Mouse (Mus musculus) fat pad, adult 2 months (tissue): ENCODE measurements at regions not wholly inside any gene's neighbourhood (a gene's known extent, or its start where the extent isn't known, plus 50 kb on each side); places are given as distances from the start of the nearest gene placed in this dataset.
"Not testable (repeated sequence)": the region's sequence is repeated elsewhere in the genome, so short reads cannot be mapped to it uniquely, and the experiment has no call there.

Experiments used
- DNase-seq: peaks from one replicate; pipeline ENCODE4 v3.0.0-alpha.2; 2011; ENCODE audit warnings: low read depth, low spot score; ENCODE audit errors: extremely low read depth

DNA sequence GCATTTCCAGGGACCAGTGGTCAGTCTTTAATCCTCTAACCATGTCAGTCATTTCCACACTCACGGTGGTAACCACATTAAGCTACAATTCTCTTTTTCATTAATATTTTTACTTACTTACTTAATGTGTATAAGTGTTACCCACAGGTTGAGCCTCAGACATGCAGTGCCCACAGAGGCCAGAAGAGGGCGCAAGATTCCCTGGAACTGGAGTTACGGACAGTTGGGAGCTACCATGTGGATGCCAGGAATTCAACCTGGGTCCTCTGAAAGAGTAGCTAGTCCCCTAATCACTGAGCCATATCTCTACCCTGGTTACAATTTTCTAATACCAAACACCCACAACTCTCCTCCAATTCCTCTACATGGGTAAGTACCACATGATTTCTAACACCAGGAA lies 420.5 kb downstream of the Lrig3 start:
- DNase-seq: no peak

DNA sequence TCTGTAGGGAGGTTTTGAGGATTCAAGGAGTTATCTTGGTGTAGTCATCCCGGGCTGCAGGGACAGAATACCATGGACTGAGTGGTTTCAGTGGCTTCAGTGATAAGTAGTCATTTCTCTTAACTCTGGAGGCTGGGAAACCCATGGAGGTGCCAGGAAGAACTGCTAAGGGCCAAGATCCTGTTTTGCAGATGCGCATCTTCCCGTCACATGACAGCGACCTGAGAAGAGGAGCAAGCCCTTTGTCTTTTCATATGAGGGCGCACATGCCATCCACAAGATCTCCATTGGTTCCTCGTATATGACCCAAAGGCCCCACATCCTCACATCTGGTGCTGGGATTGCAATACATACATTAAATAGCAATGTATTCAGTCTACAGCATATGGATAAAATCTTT lies 419.7 kb downstream of the Lrig3 start:
- no peak for DNase-seq

DNA sequence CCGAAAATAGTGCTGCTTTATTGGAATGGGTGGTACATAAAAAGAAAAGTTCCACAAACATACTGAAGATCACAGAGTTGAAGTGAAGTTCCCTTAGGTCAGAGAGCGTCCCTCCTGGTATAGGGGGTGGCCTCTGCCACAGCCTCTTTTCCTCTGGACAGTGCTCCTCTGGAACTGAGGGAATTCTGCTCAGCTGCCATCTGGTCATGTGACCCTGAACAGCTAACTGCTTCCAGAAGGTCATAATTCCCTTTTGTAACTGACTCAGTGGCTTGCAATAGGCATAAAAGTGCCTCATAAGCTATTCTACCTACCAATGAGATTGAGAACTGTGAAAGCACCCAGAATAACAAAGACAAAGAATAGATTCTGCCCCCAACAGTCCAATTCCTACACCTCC lies 414.4 kb downstream of the Lrig3 start:
- DNase-seq: no peak

DNA sequence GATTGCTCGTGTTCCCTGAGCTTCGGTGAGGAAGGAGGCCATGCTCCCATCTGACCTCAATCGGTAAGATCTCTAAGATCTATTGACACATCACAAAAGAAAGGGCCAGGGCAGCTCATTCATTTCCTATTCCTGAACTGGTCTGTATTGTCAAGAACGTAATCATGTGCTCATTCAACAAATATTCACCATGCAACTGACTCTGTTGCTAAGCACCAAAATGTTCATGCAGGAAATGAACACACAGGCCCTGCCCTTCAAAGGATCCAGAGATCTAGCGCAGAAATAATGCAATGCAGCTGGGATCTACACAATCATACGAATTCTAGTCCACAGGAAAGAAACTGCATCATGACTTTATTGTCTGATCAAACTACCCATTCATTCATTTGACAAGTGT lies 413.3 kb downstream of the Lrig3 start:
- DNase-seq: no peak

DNA sequence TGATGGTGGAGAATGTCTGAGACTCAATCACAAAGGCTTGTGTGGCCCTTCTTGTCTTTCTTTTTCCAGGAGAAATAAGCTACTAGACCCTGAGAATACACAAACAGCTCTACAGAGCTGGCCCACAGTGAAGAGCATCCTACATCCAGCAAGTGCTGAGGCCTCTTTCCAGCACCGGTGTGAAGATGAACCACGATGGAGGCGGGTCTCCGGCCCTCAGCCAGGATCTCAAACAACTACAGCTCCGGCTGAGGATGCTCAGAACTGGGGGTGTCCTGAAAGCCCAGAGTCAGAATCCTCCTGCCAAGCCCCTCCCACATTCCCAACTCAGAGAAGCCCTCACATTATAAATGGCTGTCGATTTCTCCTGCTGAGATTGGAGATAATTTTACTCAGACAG lies 407.9 kb downstream of the Lrig3 start:
- DNase-seq: no peak

DNA sequence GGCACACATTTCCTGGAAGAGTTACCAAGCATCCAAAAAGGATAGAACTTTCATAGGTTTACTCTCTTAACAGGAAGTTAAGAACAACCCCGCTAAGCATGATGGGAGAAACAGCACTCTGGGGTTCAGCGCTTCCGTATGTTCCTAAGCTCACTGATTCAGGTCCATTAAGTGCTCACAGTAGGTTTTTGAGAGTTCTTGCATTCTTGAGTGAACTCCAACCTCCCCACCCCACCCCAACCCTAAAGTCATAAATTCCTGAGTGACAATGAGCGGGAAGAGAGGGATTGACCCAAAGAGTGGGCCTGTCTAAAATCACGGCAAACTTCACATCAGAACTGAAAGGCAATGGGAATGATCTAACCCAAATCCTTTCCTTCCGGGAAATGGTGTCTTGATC lies 405.9 kb downstream of the Lrig3 start:
- DNase-seq: no peak

DNA sequence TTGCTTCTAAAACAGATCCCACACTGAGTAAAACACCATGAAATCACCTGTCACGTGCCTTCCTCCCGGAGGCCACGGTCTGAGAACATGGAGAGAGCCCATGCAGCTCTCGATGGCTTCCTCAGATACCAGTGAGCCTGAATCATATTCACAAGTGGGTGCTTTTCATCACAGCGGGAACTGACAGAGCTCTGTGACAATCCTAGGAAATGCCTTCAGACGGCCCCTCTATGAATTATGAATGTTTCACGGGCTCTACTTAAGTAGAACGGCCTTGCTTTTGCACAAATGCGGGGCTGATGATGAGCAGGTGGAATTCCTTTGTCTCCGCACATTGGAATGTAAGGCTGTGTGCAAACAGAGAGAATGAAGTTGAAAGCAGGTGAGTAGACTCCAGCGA lies 383.1 kb downstream of the Lrig3 start:
- DNase-seq: no peak

DNA sequence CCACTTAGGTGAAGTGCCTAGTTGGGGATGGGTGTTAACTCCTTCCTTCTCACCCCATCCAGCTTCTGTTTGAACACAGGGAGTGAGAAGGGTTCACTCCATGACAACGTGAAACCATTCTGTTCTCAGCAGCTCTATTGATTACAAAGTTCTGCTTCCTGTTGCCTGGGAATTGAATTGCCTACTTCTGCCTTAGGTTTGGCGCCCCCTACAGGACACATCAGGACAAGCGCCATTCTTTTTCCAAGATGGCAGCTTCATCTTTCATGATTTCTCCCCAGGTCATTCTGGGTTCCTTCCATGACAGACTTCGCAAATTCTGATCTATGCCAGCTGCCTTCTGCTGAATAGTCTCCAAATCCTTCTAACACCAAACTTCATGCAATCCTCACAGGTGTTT lies 371.5 kb downstream of the Lrig3 start:
- no peak for DNase-seq

DNA sequence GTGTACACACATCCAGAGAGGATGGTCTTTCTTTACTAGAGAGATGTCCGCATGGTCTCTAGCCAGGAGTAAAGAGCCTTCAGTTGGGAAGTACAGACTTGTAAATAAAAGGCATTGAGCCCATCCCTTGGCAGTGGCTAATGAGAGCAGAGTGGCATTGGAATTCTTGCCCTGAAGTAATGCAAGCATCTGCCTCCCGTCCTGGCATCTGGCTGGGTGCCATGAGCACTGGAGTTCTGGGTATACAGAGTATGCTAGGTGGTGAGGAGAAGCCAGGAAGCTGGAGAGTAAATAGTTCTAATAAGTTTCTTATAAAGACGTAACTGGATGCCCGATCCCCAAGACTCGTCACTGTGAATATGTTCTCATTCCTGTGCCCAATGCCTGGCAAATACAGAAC lies 367.8 kb downstream of the Lrig3 start:
- no peak for DNase-seq

DNA sequence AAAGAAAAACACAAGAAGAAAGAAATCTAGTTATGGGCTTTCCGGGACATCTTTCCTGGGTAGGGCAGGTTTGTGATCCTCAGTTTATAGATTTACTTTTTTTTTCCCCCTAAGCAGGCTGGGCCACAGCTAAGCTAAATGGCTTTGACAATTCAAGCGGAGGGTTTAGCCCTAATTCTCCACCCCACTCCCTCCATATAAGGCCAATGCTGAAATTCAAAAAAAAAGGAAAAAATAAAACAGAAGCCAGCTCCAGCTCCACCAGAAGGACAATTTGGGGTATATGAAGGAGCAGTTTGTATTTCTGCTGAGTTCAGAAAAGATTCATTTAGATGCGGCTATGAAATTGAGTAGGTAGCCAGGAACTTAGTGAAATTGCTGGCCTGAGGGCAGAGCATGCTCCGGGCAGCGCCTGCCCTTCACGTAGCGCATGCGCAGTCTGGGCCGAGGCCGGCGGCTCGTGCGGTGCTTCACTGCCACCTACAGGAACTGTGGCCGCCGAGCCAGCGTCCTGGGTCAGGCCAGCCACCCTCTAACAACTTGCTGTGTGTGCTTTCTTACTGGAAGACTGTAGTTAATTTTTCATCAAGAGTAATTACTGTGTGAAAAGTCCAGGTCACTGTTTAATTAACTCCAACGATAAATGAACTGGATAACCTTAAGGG lies 364.5 kb downstream of the Lrig3 start:
- DNase-seq: no peak

DNA sequence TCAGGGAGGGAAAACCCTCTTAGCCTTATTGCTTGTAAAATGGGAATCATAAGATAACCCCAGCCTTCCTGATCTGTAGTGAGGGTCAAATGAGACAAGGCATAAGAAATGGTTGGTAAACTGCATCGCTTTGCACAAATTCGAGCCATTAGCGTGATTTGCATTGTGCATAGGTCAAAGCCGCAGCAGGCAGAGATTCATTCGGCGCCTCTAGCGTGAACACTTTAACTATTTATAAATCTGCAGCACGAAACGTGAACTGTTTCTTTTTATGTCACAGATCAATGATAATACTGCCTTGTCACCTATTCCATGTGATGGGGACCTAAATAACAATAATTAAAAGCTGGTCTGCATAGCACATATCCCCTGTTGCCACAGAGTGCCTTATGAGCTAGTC lies 354.9 kb downstream of the Lrig3 start:
- DNase-seq: no peak

DNA sequence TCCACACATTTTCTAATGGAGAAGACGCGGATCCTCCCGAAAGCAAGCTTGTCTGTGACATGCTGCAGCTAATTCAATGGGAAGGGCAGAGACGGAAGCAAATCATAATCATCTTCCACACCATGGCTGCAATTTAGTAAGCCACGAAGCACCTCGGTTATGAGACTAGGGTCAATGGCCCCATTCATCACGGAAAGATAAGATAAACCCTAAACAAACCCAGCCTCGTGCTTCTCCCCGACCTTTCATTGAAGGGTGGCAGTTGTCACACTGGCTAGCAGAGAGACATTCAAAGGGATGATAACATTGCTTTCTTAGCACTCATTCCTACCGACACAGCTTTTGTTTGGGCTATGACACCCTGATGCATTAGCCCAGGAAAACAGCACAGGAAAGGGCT lies 353.8 kb downstream of the Lrig3 start:
- DNase-seq: no peak

DNA sequence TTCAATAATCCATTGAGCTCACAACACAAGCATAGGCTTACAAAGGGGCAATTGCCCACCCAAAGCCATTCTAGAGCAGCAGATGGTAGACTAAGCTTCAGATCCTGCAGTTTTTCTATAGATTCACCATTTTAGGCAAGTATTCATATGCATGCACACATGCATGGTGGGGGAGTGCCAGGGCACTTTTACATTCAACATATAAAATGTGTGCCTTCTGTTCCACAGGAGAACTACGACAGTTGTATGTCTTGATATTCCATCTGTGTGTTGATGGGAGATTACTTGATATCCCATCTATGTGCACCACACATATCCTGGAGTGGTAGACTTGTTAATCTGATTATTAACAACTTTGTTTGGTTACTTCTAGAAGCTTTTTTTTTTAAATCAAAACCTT lies 334.0 kb downstream of the Lrig3 start:
- DNase-seq: no peak

DNA sequence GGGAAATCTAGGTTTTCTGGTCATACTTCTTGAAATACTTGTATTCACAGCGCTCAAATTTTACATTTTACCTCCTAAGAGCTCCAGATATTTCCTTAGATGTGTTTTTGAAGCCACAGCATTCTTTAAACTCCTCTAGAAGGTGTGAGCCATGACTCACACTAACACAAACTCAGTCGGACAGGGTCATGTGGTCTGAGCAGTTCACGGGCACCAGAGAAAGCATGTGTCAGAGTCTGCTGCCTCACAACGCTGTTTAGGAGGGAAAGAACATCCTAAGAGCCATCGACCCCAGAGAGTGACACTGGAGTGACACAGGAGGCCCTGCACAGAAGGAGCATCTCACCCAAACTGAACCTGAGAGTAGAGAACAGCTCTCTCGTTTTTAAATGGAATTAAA lies 332.2 kb downstream of the Lrig3 start:
- no peak for DNase-seq

DNA sequence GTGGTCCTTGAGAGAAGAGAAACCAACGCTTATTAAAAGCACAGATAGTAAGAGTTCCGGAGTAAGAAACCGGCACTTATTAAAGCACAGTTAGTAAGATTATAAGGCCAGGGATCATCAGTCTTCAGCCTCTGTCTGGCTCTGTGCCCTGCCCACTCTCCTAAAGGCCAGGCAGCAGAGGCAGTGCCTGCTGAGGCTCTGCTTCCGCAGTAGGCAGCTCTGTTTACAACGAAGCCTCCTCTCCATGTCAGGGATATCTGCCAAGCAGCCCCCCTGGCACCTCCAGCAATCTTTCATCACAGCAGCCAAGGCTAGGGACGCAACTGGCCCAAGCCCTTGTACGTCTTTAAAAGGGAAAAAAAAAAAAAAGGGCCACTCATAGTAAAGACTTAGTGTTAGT lies 329.9 kb downstream of the Lrig3 start:
- no peak for DNase-seq

DNA sequence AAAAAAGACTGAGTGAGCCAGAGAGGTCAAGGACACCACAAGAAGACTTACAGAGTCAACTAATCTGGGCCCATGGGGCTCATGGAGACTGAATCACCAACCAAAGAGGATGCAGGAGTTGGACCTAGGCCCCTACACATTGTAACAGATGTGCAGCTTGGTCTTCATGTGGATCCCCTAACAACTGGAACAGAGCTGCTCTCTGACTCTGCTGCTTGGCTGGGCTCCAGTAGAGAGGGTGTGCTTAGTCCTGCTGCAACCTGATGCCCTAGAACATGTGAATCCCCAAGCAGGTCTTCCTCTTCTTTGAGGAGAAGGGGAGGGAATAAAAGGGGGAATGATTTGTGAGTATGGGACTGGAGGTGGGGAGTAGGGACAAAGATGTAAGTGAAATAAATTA lies 325.8 kb downstream of the Lrig3 start:
- no peak for DNase-seq

DNA sequence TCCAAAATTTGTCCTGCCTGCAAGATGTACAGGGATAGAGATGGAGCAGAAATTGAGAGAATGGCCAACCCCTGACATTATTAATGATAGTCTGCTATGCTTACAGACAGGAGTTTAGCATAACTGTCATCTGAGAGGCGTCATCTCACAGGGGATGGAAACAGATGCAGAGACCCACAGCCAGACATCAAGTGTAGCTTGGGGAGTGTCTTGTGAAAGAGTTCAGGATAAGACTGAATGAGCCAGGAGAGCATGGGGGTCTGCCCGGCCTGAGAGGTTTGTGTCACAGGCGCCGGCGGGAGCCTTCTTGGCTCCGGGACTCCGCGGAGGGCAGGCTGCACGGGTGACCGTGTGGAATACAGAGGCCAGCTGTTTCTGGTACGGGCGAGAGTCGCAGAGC lies 319.1 kb downstream of the Lrig3 start:
- DNase-seq: not testable (repeated sequence)

DNA sequence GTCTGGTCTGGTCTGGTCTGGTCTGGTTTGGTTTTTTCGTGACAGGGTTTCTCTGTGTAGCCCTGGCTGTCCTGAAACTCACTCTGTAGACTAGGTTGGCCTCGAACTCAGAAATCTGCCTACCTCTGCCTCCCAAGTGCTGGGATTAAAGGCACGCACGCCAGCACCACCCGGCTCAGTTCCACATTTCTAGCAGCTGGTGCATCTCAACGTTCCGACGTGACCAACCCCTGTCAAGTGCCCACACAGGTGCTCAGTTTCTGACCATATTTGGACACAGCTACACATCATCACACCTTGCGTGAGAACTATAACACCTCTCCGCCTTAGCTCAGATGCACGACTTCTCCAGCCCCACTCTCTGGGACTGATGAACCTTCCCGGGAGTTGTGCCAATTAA lies 304.4 kb downstream of the Lrig3 start:
- DNase-seq: no peak

DNA sequence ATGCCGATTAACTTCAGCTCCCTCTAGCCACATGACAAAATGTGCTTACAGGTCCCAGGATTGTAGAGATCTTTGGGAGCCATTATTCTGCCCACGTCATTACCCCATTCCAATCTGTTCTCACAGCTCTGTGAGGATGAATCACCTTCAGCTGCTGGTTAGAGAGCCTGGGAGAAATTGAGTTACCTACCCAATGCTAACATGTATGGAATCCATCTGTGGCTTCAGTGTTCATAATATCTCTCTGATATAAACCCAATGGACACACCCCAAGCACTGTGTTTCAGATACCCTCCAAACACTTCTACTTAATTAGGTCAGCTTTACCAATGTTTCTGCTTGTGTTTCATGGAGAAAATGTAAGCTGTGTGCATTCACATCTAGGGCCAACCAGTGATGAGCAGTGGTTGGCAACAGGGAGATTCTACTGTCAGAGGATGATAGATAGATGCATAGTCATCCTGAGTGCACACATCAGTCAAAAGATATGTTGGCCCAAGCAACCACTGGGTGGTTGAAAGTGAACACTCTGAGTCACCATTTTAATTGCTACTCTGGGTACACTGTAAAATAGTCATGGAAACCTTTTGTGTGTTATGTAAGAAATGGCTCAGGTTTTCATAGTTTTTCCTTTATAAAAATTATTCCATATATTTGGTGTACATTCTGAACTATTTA lies 301.5 kb downstream of the Lrig3 start:
- DNase-seq: no peak

DNA sequence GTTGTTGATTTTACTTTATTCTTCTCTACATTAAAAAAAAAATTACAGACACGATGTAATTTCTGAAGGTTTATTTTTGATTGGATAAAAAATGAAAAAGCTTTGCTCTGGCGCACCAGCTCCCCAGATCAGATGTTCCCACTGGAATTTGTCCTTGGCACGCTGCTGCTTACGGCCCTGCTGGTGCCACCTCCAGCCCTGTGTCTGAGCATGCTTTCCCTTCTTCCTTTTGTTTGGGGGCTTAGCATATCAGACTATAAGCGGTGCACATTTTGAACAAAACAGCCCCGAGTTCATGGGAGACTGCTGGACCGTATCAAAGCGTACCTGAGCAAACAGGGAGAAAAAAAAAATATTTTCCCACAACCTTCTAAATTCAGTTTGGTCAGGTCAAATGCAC lies 291.2 kb downstream of the Lrig3 start:
- DNase-seq: no peak

DNA sequence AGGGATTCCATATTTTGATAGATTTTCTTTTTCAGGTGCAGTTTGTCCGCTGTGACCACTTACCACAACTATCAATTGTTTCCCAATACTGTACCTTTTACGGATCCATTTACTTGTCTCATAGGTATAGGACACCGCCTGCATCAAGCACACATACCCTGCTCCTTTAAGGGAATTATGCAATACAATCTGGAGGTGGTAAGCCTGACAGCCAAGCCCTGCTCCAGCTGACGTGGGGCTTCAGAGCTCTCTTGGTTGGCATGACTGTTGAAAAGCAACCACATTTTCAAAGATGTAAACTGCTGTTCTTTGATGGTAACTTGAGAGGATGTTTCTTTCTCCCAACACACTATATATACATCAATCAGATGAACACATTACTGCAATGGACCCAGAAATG lies 288.2 kb downstream of the Lrig3 start:
- DNase-seq: no peak

DNA sequence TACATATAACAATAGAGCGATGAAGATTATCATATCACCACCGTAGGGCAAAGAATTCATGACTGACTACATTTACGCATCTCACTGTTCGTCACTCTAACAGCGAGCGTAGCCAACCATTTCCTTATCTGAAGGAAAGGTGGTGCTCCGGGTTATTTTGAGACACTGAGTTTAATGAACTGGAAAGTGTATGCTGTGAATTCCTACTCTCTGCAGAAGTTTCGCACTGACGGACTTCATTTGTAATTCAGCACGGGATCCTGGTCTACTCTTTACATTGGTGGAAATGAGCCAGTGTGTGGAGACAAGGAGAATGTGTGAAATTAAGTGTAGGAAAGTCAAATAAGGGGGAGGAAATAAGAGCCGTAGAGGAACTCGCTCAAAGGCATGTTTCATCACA lies 283.2 kb downstream of the Lrig3 start:
- no peak for DNase-seq

DNA sequence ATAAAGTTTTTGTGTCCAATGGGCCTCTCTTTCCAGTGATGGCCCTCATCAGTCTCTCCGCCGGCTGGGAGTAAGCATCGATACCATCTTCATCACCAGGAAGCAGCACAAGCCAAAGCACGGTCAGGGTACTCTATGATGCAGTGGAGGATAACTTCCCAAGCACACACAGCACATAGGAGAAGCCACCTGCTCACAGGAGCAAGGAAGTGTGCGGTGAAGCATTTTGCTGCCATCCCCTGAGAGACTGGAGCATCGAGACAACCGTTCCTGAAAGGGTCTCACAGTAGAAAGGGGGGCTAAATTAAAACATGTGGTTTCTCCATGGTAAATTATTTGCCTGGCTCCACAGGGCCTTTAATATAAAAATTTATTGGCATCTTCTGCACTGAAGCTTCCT lies 277.1 kb downstream of the Lrig3 start:
- DNase-seq: no peak
